Mouse (Mus musculus) layer of hippocampus, adult 9-10 months (tissue): ENCODE data around the gene Adam26a.
"Not testable (repeated sequence)": the region's sequence is repeated elsewhere in the genome, so short reads cannot be mapped to it uniquely, and the experiment has no call there.

Experiments used
- DNase-seq: peaks from one replicate; pipeline ENCODE4 v3.0.0; 2022; ENCODE audit warnings: low spot score

The Adam26a gene

DNA sequence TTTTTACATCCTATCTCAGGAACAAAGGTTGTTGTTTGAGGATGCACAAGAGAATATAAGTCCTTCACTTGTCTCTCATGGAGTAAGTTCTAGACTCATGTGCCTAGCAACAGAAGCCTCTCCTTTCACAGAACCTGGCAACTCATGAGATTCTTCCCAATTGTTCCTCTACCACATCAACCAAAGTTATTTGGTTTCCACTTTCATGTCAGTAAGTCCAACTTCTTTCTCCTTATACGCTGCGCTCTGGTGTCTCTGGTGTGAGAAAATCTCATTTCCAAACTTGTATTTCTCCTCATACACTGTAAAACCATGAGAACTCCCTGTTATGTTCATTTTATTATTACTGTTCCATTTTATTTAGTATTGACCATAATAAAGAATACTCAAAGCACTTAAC lies at the start of gene Adam26a:
Adam26a (minus strand) TSS at position 101 of the 400 bp plus-strand sequence.
- DNase-seq: not testable (repeated sequence)

DNA sequence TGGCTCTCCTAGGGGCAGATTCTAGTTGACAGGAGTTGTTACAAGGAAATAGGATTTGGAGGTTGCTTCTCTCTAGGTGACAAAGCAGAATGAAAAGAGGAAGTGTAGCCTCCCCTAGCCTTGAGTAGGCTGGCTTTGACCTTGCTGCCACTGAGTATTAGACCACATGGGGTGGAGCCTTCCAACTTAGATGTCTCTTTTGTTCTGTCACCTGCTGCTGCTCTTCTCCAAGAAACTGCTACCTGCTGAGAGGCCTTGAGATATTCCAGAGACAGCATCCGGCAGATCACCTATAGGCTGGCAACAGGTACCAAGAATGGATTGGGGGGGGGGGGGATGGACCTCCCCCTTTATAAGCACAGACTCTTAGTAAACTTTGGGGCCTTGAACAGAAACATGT lies 39.5 kb upstream of the Adam26a start:
- DNase-seq: no peak

DNA sequence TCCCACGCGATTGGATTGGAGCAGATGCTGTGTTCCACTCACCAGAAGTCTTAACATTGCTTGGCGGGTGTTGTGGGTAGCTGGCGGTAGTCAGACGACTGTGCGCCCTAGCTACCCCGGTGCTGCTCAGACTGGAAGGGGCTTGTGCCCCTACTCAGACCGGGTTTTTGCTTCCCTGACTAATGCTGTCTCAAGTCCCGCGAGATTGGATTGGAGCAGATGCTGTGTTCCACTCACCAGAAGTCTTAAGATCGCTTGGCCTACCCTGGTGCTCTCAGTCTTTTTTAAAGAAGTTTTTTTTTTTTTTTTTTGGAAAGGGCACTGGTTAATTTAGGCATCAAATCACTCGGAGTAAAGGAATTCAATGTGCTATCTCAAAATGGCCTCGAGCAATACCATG lies 27.1 kb upstream of the Adam26a start:
- not testable (repeated sequence) for DNase-seq

DNA sequence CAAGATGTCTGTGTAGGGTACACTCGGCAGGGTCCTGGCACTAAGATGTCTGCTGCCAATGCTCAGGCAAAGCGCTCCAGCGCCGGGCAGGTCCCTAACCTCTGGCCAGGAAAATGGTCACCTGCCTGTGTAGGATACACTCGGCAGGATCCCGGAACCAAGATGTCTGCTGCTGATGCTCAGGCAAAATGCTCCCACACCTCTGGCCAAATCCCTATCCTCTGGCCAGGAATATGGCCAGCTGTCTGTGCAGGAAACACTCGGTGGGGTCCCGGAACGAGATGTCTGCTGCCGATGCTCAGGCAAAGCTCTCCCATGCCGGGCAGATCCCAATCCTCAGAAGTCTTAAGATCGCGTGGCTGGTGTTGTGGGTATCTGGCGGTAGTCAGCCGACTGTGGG lies 26.7 kb upstream of the Adam26a start:
- not testable (repeated sequence) for DNase-seq

DNA sequence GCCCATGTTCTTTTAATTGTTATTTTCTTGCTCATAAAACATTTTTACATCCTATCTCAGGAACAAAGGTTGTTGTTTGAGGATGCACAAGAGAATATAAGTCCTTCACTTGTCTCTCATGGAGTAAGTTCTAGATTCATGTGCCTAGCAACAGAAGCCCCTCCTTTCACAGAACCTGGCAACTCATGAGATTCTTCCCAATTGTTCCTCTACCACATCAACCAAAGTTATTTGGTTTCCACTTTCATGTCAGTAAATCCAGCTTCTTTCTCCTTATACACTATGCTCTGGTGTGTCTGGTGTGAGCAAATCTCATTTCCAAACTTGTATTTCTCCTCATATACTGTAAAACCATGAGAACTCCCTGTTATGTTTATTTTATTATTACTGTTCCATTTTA lies 48.5 kb downstream of the Adam26a start, which contains the start of gene Adam26b:
Adam26b (minus strand) TSS at position 101 of the 400 bp plus-strand sequence.
- DNase-seq: not testable (repeated sequence)
